Mouse (Mus musculus): ENCODE measurements around the gene Sec13. TPM values are rescaled to one million over a fixed set of nuclear protein-coding genes. Genes with fewer than 3 reads are reported as not detected.

The Sec13 gene
- polyA plus RNA-seq, 1 experiment from 2014 or later = 73.8 TPM

DNA sequence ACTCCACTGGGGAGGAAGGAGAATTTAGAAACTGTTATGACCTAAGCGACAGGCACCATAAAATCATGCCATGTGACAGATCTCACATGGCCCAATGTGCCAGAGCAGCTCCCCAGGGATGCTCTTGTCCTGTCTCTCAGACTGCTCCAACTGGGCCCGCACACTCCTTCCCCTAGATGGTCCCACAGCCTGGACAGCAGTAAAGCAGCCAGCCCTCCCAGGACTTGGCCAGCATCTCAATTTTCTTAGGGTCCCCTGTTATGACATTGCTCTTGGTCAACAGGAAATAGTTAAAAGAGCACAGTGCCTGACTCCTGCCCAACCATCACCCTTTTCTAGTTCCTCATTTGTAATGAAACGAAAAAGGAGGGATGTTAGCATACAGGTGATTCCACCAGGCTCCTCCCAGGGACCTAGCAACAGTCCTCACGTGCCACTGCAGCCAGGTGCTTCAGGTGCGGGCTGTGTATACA is 47.8 kb downstream of the Sec13 start:
- Histone ChIP-seq H3K36me3 (ENCODE audit: inconsistent target) (peaks cover 19% of the 10 kb centered on the region; the same call in 1 of the 2 replicates), H3K4me3 (ENCODE audit: inconsistent target) (no peak overlapping the region)
- 28% methylated on average over 5 of the region's 5 CpGs for WGBS (ENCODE audit: missing documents)

DNA sequence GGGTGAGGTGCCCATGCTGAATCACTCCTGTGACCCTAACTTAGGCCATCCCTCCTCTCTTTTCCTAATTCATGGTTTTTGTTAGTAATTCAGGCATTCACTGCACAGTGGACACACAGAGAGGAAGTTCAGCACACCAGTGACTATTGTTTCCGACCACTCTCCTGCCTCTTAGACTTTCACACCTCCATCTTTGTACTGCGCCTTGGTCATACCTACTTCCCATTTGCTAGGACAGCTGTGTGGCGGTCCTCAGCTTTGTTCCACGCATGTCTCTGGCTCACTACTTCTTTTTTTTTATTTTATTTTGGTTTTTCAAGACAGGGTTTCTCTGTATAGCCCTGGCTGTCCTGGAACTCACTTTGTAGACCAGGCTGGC is 49.5 kb downstream of the Sec13 start:
- peak overlapping the region; percentile 80 for H3K27ac ChIP-seq
- peaks cover 32% of the 10 kb centered on the region; the same call in 1 of the 2 replicates for H3K36me3 ChIP-seq (ENCODE audit: inconsistent target)
- peaks cover 11% of the 10 kb centered on the region; the same call in 1 of the 2 replicates for H3K79me2 ChIP-seq (ENCODE audit: inconsistent target)
- no peak overlapping the region for H3K4me3 ChIP-seq (ENCODE audit: inconsistent target)
- 18% methylated on average over 4 of the region's 4 CpGs for WGBS (ENCODE audit: missing documents)

More for the DNA sequence above, 47.8 kb downstream of the Sec13 start:
- peak overlapping the region; percentile 80 for H3K27ac ChIP-seq
- H3K79me2 ChIP-seq (ENCODE audit: inconsistent target) = peaks cover 15% of the 10 kb centered on the region

DNA sequence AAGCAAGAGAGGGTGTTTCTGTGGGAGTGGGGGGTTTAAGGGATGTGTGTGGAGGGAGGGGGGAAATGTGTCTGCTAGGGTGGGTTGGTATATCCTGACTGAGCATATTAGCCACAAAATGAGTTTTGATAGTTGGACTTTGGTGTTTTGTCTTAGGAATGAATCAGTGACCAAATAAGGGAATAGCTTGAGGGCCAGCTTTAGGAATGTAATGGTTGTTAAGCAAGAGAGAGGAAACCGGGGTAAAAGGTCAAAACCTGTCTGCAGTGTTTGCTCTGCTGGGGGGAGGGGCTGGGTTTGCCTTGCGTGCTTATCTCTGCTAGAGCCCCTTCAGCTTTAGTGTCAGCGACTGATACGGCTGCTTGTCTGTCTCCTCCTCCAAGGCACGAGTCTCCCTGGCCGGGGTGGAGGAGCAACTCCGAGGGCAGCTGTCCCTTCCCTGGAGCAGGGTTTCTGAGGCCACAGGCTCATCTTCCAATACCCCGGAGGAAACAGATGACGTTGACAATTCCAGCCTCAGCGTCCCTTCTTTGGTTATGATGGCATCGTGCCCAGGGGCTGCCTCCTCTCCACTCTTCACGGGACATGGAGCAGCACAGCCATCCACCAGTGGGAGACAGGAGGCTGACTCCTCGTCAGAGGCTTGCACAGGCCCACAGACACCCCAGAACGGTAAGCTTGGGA is 50.0 kb downstream of the Sec13 start:
- H3K36me3 ChIP-seq (ENCODE audit: inconsistent target) = peaks cover 38% of the 10 kb centered on the region
- H3K79me2 ChIP-seq (ENCODE audit: inconsistent target) = peaks cover 11% of the 10 kb centered on the region; the same call in 1 of the 2 replicates
- WGBS (ENCODE audit: missing documents) = 34% methylated on average over 14 of the region's 14 CpGs
- no peak overlapping the region for H3K4me3 ChIP-seq (ENCODE audit: inconsistent target)
- H3K27ac ChIP-seq = peak overlapping the region; percentile 80

DNA sequence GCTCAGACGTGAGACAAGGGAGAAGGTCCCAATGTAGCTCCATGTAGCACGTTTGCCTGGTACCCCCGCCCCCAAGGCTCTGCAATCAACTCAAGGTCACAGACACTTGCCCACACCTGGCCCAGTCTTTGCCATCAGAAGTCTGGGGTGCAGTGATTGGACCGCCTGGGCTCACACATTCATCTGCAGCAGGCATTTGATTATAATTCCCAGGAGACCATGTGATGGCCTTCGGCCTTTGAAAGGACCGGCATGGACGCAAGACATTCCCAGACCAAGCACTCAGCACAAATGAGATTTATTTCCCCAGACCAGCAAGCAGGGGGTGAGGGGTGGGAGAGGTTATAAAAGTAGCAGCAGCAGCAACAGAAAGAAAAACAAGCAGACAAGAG is 50.5 kb downstream of the Sec13 start:
- peaks cover 43% of the 10 kb centered on the region for H3K36me3 ChIP-seq (ENCODE audit: inconsistent target)
- peaks cover 11% of the 10 kb centered on the region; the same call in 1 of the 2 replicates for H3K79me2 ChIP-seq (ENCODE audit: inconsistent target)
- no peak overlapping the region for H3K4me3 ChIP-seq (ENCODE audit: inconsistent target)
- WGBS (ENCODE audit: missing documents) = 93% methylated on average over 7 of the region's 7 CpGs
- H3K27ac ChIP-seq = peak overlapping the region; percentile 80

DNA sequence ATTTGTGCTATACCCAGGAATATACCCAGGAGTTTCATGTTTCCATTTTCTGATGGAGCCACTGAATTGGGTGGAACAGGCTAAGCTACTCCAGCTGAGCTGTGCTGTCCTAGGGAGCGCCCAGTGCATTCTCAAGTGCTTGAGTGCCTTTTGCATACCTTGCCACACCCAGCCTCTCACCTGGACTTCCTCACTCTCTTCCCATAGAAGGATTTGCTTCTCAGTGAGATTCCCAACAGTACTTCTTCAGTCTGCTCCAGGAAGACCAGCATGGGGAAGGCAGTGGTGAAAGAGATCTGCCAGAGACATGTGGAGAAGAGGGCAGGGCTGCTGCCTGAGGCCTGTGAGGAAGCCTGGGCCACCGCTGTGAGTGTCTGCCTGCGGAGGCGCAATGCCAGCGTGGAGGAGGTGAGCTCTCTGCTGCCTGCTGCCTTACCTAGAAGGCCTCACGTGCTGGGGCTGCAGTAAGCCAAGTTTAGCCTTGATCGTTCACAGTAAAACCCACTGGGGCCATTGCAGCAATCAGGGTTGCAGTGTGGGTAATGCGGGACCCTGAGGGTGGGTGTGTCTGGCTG is 53.9 kb downstream of the Sec13 start:
- WGBS (ENCODE audit: missing documents) = 93% methylated on average over 7 of the region's 8 CpGs
- no peaks in the 10 kb centered on the region; the same call in 1 of the 2 replicates for H3K79me2 ChIP-seq (ENCODE audit: inconsistent target)
- no peak overlapping the region for H3K27ac ChIP-seq
- peaks cover 55% of the 10 kb centered on the region for H3K36me3 ChIP-seq (ENCODE audit: inconsistent target)
- no peak overlapping the region for H3K4me3 ChIP-seq (ENCODE audit: inconsistent target)

DNA sequence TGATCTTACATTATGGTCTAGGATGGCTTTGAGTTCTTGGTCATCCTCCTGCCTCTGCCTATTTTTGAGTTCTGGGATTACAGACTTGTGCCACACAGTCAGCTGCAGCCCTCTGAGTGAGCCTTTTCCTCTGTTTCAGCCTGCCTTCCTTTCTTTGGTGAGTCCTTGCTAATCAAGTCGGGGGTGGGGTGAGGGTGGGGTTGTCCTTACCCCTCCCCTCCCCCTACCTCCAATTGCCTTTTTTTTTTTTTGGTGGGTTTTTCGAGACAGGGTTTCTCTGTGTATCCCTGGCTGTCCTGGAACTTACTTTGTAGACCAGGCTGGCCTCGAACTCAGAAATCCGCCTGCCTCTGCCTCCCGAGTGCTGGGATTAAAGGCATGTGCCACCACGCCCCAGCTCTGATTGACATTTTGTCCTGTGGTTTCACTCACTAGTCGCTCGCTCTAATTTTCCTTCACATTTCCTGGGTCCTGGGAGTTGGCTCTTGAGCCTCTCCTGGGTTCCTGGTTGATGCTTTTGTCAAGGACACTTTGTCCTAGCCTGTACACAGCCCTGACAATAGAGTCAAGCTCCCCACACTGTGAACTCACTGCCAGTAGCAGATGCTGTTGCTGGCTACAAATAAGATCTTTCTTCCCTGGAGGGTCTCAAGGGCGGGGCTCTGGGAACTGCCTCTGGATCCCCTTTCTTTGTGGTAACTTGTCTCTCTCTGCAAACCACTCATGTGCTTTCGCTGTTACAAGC is 57.3 kb downstream of the Sec13 start:
- WGBS (ENCODE audit: missing documents) = 94% methylated on average over 9 of the region's 10 CpGs
- Histone ChIP-seq H3K36me3 (ENCODE audit: inconsistent target) (peaks cover 67% of the 10 kb centered on the region), H3K4me3 (ENCODE audit: inconsistent target) (no peak overlapping the region), H3K27ac (no peak overlapping the region), H3K79me2 (ENCODE audit: inconsistent target) (peaks cover 6% of the 10 kb centered on the region; the same call in 1 of the 2 replicates)

DNA sequence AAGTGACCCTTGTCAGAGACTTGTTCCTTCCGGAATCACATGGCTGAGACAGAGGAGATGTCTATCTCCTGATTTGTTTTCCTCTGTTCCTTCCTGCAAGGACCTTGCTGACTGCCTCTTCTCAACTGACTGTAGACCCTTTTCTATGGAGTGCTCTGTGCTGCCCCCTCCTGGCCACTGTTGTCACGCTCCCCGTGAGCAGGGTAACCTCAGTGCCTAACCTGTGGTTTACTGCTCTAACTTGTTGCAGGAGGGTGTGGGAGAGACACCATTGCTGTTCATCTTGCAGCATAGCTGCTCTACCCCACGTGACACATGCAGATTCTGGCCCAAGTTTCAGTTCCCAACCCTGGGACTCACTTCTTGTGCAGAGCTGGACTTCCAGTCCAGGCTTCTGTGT is 59.3 kb downstream of the Sec13 start:
- Histone ChIP-seq H3K27ac (peak overlapping the region; percentile 51), H3K79me2 (ENCODE audit: inconsistent target) (peaks cover 10% of the 10 kb centered on the region; the same call in 1 of the 2 replicates), H3K4me3 (ENCODE audit: inconsistent target) (no peak overlapping the region), H3K36me3 (ENCODE audit: inconsistent target) (peaks cover 51% of the 10 kb centered on the region)
- 2% methylated on average over 4 of the region's 4 CpGs for WGBS (ENCODE audit: missing documents)

DNA sequence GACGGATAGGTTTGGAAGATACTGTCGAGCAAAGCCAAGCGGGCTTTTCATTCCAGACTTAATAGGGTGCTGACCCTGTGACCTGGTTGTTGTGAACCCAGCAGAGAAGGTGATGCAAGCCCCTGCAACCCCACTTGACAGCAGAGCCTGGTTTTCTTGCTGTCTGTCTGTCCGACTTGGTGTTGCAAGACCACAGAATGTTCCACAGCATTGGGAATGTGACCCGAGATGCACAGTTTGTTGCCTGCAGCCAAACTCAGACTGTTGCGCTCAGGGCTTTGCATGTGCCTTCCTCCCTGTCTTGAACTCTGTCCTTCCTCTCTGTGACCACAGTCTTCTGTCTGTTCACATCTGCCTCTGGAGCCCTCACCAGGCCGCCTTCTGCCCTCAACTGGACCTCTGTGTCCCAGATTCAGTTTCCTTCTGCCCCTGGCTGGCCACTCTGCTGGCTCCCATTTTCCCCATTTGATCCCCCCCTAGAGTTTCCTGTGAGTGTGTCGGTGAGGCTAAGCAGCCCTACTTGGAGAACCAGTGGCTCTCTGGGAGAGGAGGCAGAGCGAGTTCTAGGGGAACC is 60.5 kb downstream of the Sec13 start:
- Histone ChIP-seq H3K79me2 (ENCODE audit: inconsistent target) (peaks cover 10% of the 10 kb centered on the region; the same call in 1 of the 2 replicates), H3K27ac (peak overlapping the region; percentile 51), H3K36me3 (ENCODE audit: inconsistent target) (peaks cover 49% of the 10 kb centered on the region; the same call in 1 of the 2 replicates), H3K4me3 (ENCODE audit: inconsistent target) (no peak overlapping the region)
- 30% methylated on average over 9 of the region's 9 CpGs for WGBS (ENCODE audit: missing documents)

DNA sequence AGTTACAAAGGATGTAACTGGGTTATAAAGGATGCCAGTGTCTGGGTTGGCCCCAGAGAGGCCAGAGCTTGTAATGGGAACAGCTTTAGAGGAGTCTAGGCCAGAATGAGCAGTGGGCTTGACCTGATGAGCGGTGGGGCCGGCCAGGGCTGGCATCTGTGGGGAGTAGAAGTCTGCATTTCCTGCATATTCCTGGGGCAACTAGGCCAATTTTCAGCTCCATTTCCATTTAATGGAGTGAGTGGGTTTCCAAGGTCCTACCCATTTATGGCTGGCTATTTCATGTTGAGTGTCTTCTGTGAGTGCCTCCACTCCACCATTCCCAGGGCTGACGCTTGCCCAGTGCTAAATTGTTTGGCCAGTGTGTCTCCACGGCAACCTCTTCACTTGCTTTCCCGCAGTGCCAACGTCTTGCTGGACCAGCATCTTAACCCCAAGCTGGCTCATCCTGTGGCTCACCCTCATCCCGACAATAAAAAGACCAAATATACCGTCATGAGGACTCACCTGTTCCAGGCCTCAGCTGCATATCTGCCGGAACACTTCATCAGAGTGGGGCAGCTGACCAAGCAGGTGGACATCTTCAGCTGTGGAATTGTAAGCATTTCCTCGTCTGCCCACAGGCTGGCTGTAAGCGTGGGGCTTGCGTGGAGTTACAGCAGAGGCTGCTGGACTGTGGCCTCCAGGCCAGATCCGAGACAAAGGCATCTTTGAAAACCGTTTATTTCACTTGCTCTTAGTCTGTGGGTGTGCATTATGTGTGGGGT is 62.1 kb downstream of the Sec13 start:
- WGBS (ENCODE audit: missing documents) = 94% methylated on average over 14 of the region's 14 CpGs
- Histone ChIP-seq H3K4me3 (ENCODE audit: inconsistent target) (no peak overlapping the region), H3K27ac (peak overlapping the region; percentile 41; the same call in 1 of the 2 replicates), H3K79me2 (ENCODE audit: inconsistent target) (peaks cover 10% of the 10 kb centered on the region; the same call in 1 of the 2 replicates), H3K36me3 (ENCODE audit: inconsistent target) (peaks cover 48% of the 10 kb centered on the region)

Other genes starting within 250 kb of the Sec13 start
- gene Prrt3, start 238.8 kb downstream of the Sec13 start, polyA plus RNA-seq (2018) = not detected in 3 replicates
- gene Emc3, start 209.1 kb downstream of the Sec13 start, polyA plus RNA-seq (2018) = 82.1 to 91.7 TPM (median 91.0 TPM) in 3 replicates
- 0.21 to 2.5 TPM (median 0.72 TPM) in 3 replicates for gene Fancd2, start 209.1 kb downstream of the Sec13 start, polyA plus RNA-seq (2018)
- not detected in 3 replicates for gene Fancd2os, start 140.0 kb downstream of the Sec13 start, polyA plus RNA-seq (2018)
- gene Brk1, start 136.0 kb downstream of the Sec13 start, polyA plus RNA-seq (2018) = 119 to 193 TPM (median 182 TPM) in 3 replicates
- gene Vhl, start 116.8 kb downstream of the Sec13 start, polyA plus RNA-seq (2018) = 9.9 to 17.1 TPM (median 13.7 TPM) in 3 replicates
- 37.2 to 60.7 TPM (median 44.6 TPM) in 3 replicates for gene Irak2, start 102.3 kb downstream of the Sec13 start, polyA plus RNA-seq (2018)
- 31.1 to 76.3 TPM (median 53.5 TPM) in 3 replicates for gene Tatdn2, start 43.7 kb downstream of the Sec13 start, polyA plus RNA-seq (2018)
- not detected in 3 replicates for gene Ghrl, start 20.9 kb downstream of the Sec13 start, polyA plus RNA-seq (2018)